Mouse (Mus musculus) ES-E14 (cell line): ENCODE results near the gene Tubal3. TPM values are rescaled to one million over a fixed set of nuclear protein-coding genes. Genes with fewer than 3 reads are reported as not detected.

Source experiments
- DNase-seq: peaks from one replicate; pipeline ENCODE4 v3.0.0-alpha.2; 2013; ENCODE audit warnings: low read depth, low spot score
- H3K27ac ChIP-seq: 2 replicates; pipeline ENCODE4 v1.5.1; 2012; ENCODE audit warnings: low read depth, mild to moderate bottlenecking, low read length, moderate library complexity, mixed read lengths; ENCODE audit not compliant: poor library complexity, insufficient read depth, severe bottlenecking
- H3K36me3 ChIP-seq: 2 replicates; pipeline ENCODE4 v1.6.1; 2012; ENCODE audit warnings: mild to moderate bottlenecking, low read length, moderate library complexity, mixed read lengths; ENCODE audit not compliant: control insufficient read depth, poor library complexity, insufficient read depth, severe bottlenecking
- H3K4me1 ChIP-seq, 2 experiments: fragments of 150-350 bp in 1 of 2; sonication (generic) in 1 of 2; 2 replicates each; pipeline ENCODE4 v1.6.1; 2012; ENCODE audit warnings: low read length in 2 of 2, mild to moderate bottlenecking in 1 of 2, mixed read lengths in 1 of 2; ENCODE audit not compliant: control insufficient read depth in 2 of 2, insufficient read depth in 2 of 2, poor library complexity in 1 of 2
- H3K4me3 ChIP-seq, 2 experiments: fragments of 150-350 bp in 1 of 2; sonication (generic) in 1 of 2; 2 replicates each; pipeline ENCODE4 v1.5.1; 2012; ENCODE audit warnings: low read length in 2 of 2, low read depth in 1 of 2, mild to moderate bottlenecking in 1 of 2, mixed read lengths in 1 of 2; ENCODE audit not compliant: insufficient read depth in 1 of 2, poor library complexity in 1 of 2, severe bottlenecking in 1 of 2
- H3K9ac ChIP-seq: 2 replicates; pipeline ENCODE4 v1.6.1; 2012; ENCODE audit warnings: low read depth, mild to moderate bottlenecking, low read length, mixed read lengths; ENCODE audit not compliant: poor library complexity, insufficient read depth, severe bottlenecking
- H3K9me3 ChIP-seq: fragments of 150-350 bp; sonication (generic); 2 replicates; pipeline ENCODE4 v1.6.1; 2012; ENCODE audit warnings: low read depth, mild to moderate bottlenecking, low read length; ENCODE audit not compliant: control insufficient read depth, insufficient read depth
- CHD2 ChIP-seq: IDR thresholded peaks from 2 replicates; pipeline ENCODE4 v1.6.1; 2014; ENCODE audit warnings: mild to moderate bottlenecking, low read depth, low read length, inconsistent platforms
- HCFC1 ChIP-seq: IDR thresholded peaks from 2 replicates; pipeline ENCODE4 v1.6.1; 2012; ENCODE audit warnings: low read length, inconsistent platforms, borderline replicate concordance; ENCODE audit not compliant: insufficient read depth
- MAFK ChIP-seq: IDR thresholded peaks from 2 replicates; pipeline ENCODE4 v1.6.1; 2014; ENCODE audit warnings: mild to moderate bottlenecking, low read depth, low read length, inconsistent platforms; ENCODE audit not compliant: insufficient read depth
- ZC3H11A ChIP-seq: IDR thresholded peaks from 2 replicates; pipeline ENCODE4 v1.6.1; 2012; ENCODE audit warnings: low read depth, mild to moderate bottlenecking, inconsistent platforms, low read length, borderline replicate concordance
- ZNF384 ChIP-seq: IDR thresholded peaks from 2 replicates; pipeline ENCODE4 v1.6.1; 2012; ENCODE audit warnings: low read depth, low read length, inconsistent platforms
- in situ Hi-C, 2 experiments: fragments of 600-800 bp; cut with MboI; formaldehyde crosslinking; loops; one replicate each; pipeline ENCODE4 v1.15.1; 2025; ENCODE audit warnings: low sequenced_read_pairs in 2 of 2, inconsistent platforms in 1 of 2; ENCODE audit not compliant: unreplicated experiment in 2 of 2
- total RNA-seq: library from RNA; depleted of rRNA; stranded (reverse); fragments of 300-350 nt; gene quantifications from 2 replicates; pipeline ENCODE4 v1.2.3, GENCODE M21; 2012; rRNA removed

Tubal3 gene
- total RNA-seq, 1 experiment, result not detected

DNA sequence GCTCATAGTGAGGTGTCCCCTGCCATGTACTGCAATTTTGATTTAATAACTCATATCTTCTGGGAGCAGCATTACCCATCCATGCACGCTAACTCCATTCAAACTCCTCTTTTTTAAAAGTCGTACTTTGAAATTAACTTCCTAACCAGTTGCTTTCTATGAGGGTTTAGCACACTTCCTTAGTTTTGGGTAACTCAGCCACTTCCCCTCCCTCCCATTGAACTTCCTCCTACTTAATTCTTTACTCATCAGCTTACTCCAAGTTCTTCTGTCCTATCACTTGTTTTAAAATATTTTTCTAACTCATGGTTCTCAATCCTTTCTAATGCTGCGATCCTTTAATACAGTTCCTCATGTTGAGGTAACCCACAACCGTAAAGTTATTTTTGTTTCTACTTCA is 50.8 kb downstream of the Tubal3 start:
- Histone ChIP-seq H3K36me3 (no peaks in the 10 kb centered on the region), H3K4me1 (no peaks in the 10 kb centered on the region), H3K9ac (no peak overlapping the region), H3K9me3 (no peaks in the 10 kb centered on the region), H3K4me3 (no peak overlapping the region), H3K27ac (no peak overlapping the region)
- in situ Hi-C loops, result no loop called here
- TF ChIP-seq CHD2 (no peak), MAFK (no peak), ZC3H11A (no peak), HCFC1 (no peak), ZNF384 (no peak)
- DNase-seq, result no peak

Other genes starting within 250 kb of the Tubal3 start
- not detected in 2 replicates for gene Calml3, start 114.0 kb upstream of the Tubal3 start, total RNA-seq
- not detected in 2 replicates for gene Calm4, start 80.5 kb upstream of the Tubal3 start, total RNA-seq
- not detected in 2 replicates for gene Calm5, start 64.1 kb upstream of the Tubal3 start, total RNA-seq
- 17.4 and 21.1 TPM in 2 replicates for gene Net1, start 54 bp upstream of the Tubal3 start, total RNA-seq
- gene Ucn3, start 27.1 kb downstream of the Tubal3 start, total RNA-seq, result not detected in 2 replicates
- 0.40 TPM in 1 of 2 replicates, not detected in the other for gene Akr1c14, start 130.7 kb downstream of the Tubal3 start, total RNA-seq
- 1.1 TPM in 1 of 2 replicates, not detected in the other for gene Akr1c18, start 232.4 kb downstream of the Tubal3 start, total RNA-seq